Mouse (Mus musculus) MEL (cell line): ENCODE measurements around the gene Smyd3. TPM values are rescaled to one million over a fixed set of nuclear protein-coding genes. Genes with fewer than 3 reads are reported as not detected.

Experiments used
- DNase-seq: peaks from one replicate; pipeline ENCODE4 v3.0.0; 2011; ENCODE audit warnings: low read depth, low spot score
- H3K27ac ChIP-seq: 2 replicates; pipeline ENCODE4 v1.5.1; 2012; ENCODE audit warnings: low read depth, mild to moderate bottlenecking, control low read depth, low read length, moderate library complexity; ENCODE audit not compliant: control insufficient read depth
- H3K27me3 ChIP-seq, 2 experiments: fragments of 150-350 bp in 1 of 2; sonication (generic) in 1 of 2; 2 replicates each; pipeline ENCODE4 v1.6.1; 2012; ENCODE audit warnings: low read length in 2 of 2, mild to moderate bottlenecking in 2 of 2, improper control_type of control experiment in 1 of 2, moderate library complexity in 1 of 2; ENCODE audit not compliant: insufficient read depth in 2 of 2, control insufficient read depth in 1 of 2
- H3K36me3 ChIP-seq, 2 experiments: 2 replicates each; pipeline ENCODE4 v1.6.1; 2012 to 2014; ENCODE audit warnings: low read length in 2 of 2, improper control_type of control experiment in 1 of 2, inconsistent platforms in 1 of 2, mild to moderate bottlenecking in 1 of 2; ENCODE audit not compliant: insufficient read depth in 2 of 2, control insufficient read depth in 1 of 2
- H3K4me1 ChIP-seq, 2 experiments: fragments of 150-350 bp in 1 of 2; sonication (generic) in 1 of 2; 2 replicates each; pipeline ENCODE4 v1.6.1; 2012; ENCODE audit warnings: low read length in 2 of 2, improper control_type of control experiment in 1 of 2, mild to moderate bottlenecking in 1 of 2; ENCODE audit not compliant: insufficient read depth in 2 of 2, control insufficient read depth in 1 of 2
- H3K4me3 ChIP-seq, 2 experiments: fragments of 150-350 bp in 1 of 2; sonication (generic) in 1 of 2; 2 replicates each; pipeline ENCODE4 v1.5.1; 2012; ENCODE audit warnings: low read depth in 2 of 2, low read length in 2 of 2, mild to moderate bottlenecking in 2 of 2, moderate library complexity in 2 of 2, control low read depth in 1 of 2, improper control_type of control experiment in 1 of 2; ENCODE audit not compliant: control insufficient read depth in 1 of 2, insufficient read depth in 1 of 2
- H3K79me2 ChIP-seq: 2 replicates; pipeline ENCODE4 v1.6.1; 2012; ENCODE audit warnings: mild to moderate bottlenecking, low read length, moderate library complexity; ENCODE audit not compliant: control insufficient read depth, poor library complexity, insufficient read depth
- H3K9ac ChIP-seq: 2 replicates; pipeline ENCODE4 v1.6.1; 2012; ENCODE audit warnings: low read depth, mild to moderate bottlenecking, control low read depth, low read length, moderate library complexity; ENCODE audit not compliant: control insufficient read depth, poor library complexity, severe bottlenecking
- H3K9me3 ChIP-seq: fragments of 150-350 bp; sonication (generic); replicated peaks from 2 replicates; pipeline ENCODE4 v1.6.1; 2012; ENCODE audit warnings: mild to moderate bottlenecking, low read length, improper control_type of control experiment, moderate library complexity; ENCODE audit not compliant: insufficient read depth
- BHLHE40 ChIP-seq: IDR thresholded peaks from 2 replicates; pipeline ENCODE4 v1.6.1; 2012; ENCODE audit warnings: low read depth, mild to moderate bottlenecking, inconsistent platforms, low read length, improper control_type of control experiment, borderline replicate concordance
- ELF1 ChIP-seq: IDR thresholded peaks from 2 replicates; pipeline ENCODE4 v1.6.1; 2014; ENCODE audit warnings: low read depth, mild to moderate bottlenecking, inconsistent platforms, low read length, improper control_type of control experiment, moderate library complexity
- EP300 ChIP-seq, 2 experiments: IDR thresholded peaks; 2 replicates each; pipeline ENCODE4 v1.6.1; 2011; ENCODE audit warnings: improper control_type of control experiment in 2 of 2, low read length in 2 of 2, low read depth in 1 of 2, mild to moderate bottlenecking in 1 of 2
- GABPA ChIP-seq: IDR thresholded peaks from 2 replicates; pipeline ENCODE4 v1.6.1; 2012; ENCODE audit warnings: low read depth, mild to moderate bottlenecking, inconsistent platforms, low read length, improper control_type of control experiment, moderate library complexity
- MAX ChIP-seq: IDR thresholded peaks from 2 replicates; pipeline ENCODE4 v1.6.1; 2011; ENCODE audit warnings: low read length, improper control_type of control experiment
- MAZ ChIP-seq: IDR thresholded peaks from 2 replicates; pipeline ENCODE4 v1.6.1; 2012; ENCODE audit warnings: low read depth, mild to moderate bottlenecking, inconsistent platforms, low read length, improper control_type of control experiment
- MEF2A ChIP-seq: IDR thresholded peaks from 2 replicates; pipeline ENCODE4 v1.6.1; 2014; ENCODE audit warnings: low read depth, mild to moderate bottlenecking, inconsistent platforms, low read length, improper control_type of control experiment; ENCODE audit not compliant: poor library complexity, insufficient replicate concordance, severe bottlenecking; ENCODE audit errors: extremely low read depth
- MXI1 ChIP-seq: IDR thresholded peaks from 2 replicates; pipeline ENCODE4 v1.6.1; 2011; ENCODE audit warnings: mild to moderate bottlenecking, low read depth, low read length, improper control_type of control experiment
- MYB ChIP-seq: IDR thresholded peaks from 2 replicates; pipeline ENCODE4 v1.6.1; 2011; ENCODE audit warnings: mild to moderate bottlenecking, low read depth, low read length, improper control_type of control experiment
- MYC ChIP-seq: IDR thresholded peaks from 2 replicates; pipeline ENCODE4 v1.6.1; 2011; ENCODE audit warnings: low read depth, mild to moderate bottlenecking, low read length, improper control_type of control experiment, moderate library complexity
- NELFE ChIP-seq: IDR thresholded peaks from 2 replicates; pipeline ENCODE4 v1.6.1; 2011; ENCODE audit warnings: low read depth, low read length, improper control_type of control experiment
- POLR2A ChIP-seq, 2 experiments: IDR thresholded peaks; 2 replicates each; pipeline ENCODE4 v1.6.1; 2011 to 2012; ENCODE audit warnings: low read length in 2 of 2, mild to moderate bottlenecking in 2 of 2, control low read depth in 1 of 2, improper control_type of control experiment in 1 of 2, low read depth in 1 of 2, moderate library complexity in 1 of 2; ENCODE audit not compliant: control insufficient read depth in 1 of 2, insufficient read depth in 1 of 2, poor library complexity in 1 of 2
- POLR2AphosphoS2 ChIP-seq: IDR thresholded peaks from 2 replicates; pipeline ENCODE4 v1.6.1; 2011; ENCODE audit warnings: low read length, improper control_type of control experiment
- RAD21 ChIP-seq: IDR thresholded peaks from 2 replicates; pipeline ENCODE4 v1.6.1; 2011; ENCODE audit warnings: mild to moderate bottlenecking, low read depth, low read length, improper control_type of control experiment
- SIN3A ChIP-seq: IDR thresholded peaks from 2 replicates; pipeline ENCODE4 v1.6.1; 2012; ENCODE audit warnings: low read length, improper control_type of control experiment, inconsistent platforms
- SMC3 ChIP-seq: IDR thresholded peaks from 2 replicates; pipeline ENCODE4 v1.6.1; 2011; ENCODE audit warnings: low read depth, low read length, improper control_type of control experiment
- TBP ChIP-seq: IDR thresholded peaks from 2 replicates; pipeline ENCODE4 v1.8.0; 2011; ENCODE audit warnings: low read depth, low read length, improper control_type of control experiment
- UBTF ChIP-seq: IDR thresholded peaks from 2 replicates; pipeline ENCODE4 v1.6.1; 2012; ENCODE audit warnings: low read depth, mild to moderate bottlenecking, inconsistent platforms, low read length, improper control_type of control experiment, moderate library complexity, borderline replicate concordance; ENCODE audit not compliant: insufficient read depth
- ZKSCAN1 ChIP-seq: IDR thresholded peaks from 2 replicates; pipeline ENCODE4 v1.6.1; 2012; ENCODE audit warnings: low read depth, mild to moderate bottlenecking, inconsistent platforms, low read length, improper control_type of control experiment, moderate library complexity
- polyA plus RNA-seq, 2 experiments: library from polyadenylated mRNA; stranded (reverse) in 1 of 2; unstranded in 1 of 2; fragments of >175 nt in 1 of 2; fragments of >200 nt in 1 of 2; gene quantifications; 2 replicates each; pipeline versions ENCODE4 v1.2.1 to v1.2.4; 2012; ENCODE audit warnings: low replicate concordance in 2 of 2, low read depth in 1 of 2; ENCODE audit not compliant: insufficient read length in 2 of 2, insufficient read depth in 1 of 2, missing spikeins in 1 of 2
- total RNA-seq: library from RNA; depleted of rRNA; stranded (reverse); fragments of 300-350 nt; gene quantifications from 2 replicates; pipeline ENCODE4 v1.2.3, GENCODE M21; 2012

Gene Smyd3
- total and polyA plus RNA-seq, 3 experiments = 13.3 to 18.2 TPM; not detected in 1

DNA sequence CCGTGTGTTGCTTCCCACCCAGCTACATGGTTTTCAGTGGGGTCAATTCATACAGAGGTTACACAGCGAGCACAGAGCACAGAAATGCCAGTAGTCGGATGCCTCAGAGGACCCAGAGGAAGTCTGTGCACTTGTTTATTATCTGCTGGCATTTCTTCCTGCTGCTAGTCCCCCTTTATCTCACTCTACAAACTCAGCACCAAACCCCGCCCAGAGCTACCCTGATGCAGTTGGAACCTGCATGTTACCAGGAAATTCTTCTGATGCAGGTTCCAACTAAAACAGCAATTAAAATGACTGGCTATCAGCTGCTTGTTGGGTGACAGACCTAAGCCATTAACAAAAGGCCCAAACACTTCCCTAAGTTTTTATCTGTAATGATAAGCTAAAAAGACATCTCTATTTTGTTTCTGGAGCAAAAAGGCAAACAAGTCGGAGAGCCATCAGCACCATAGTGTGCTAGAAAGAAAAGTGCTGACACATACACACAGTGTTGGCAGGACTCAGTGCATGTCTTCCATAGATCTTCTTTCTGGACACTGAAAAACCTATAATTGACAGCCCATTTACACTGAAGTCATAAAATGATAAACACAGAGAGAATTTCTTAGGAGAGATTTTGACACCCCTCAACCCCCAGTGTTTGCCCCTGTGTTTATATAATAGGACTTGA lies 368.2 kb downstream of the Smyd3 start (continued):
- no peak for TF ChIP-seq MXI1

DNA sequence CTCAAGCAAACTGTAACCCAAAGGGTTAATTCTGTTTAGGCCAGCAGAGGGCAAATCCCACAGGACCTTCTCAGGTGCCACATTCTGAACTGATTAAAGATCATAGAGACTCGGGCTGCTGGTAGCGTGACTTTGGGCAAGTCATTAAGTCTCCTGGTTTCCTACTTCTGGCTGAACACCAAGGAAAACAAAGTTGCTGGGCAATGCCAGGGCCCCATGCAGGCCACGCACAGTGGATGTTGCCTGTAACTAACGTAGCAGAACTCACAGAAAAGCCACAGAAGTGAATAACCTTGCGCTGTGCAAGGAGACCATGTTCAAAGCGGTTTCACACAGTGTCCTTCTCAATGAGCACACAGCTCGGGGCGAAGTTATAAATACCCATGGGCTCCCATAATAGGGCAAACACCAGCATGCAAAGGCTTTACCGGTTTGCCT lies 371.1 kb downstream of the Smyd3 start:
- H3K27ac ChIP-seq = no peak overlapping the region
- no peaks in the 10 kb centered on the region for H3K9me3 ChIP-seq
- no peaks in the 10 kb centered on the region for H3K27me3 ChIP-seq
- peaks cover 0 to 14% of the 10 kb centered on the region in 2 experiments; a peak in 2 of 4 replicates for H3K4me1 ChIP-seq
- H3K79me2 ChIP-seq = no peaks in the 10 kb centered on the region
- TF ChIP-seq MXI1 (no peak), GABPA (no peak), UBTF (no peak), TBP (no peak), ELF1 (no peak), MYB (no peak)
- TF ChIP-seq, all 39 proteins: peak for 0
- Histone ChIP-seq H3K4me3 (no peak overlapping the region), H3K36me3 (peaks cover 0 to 11% of the 10 kb centered on the region in 2 experiments; a peak in 1 of 4 replicates), H3K9ac (no peak overlapping the region)
- no peak for DNase-seq

DNA sequence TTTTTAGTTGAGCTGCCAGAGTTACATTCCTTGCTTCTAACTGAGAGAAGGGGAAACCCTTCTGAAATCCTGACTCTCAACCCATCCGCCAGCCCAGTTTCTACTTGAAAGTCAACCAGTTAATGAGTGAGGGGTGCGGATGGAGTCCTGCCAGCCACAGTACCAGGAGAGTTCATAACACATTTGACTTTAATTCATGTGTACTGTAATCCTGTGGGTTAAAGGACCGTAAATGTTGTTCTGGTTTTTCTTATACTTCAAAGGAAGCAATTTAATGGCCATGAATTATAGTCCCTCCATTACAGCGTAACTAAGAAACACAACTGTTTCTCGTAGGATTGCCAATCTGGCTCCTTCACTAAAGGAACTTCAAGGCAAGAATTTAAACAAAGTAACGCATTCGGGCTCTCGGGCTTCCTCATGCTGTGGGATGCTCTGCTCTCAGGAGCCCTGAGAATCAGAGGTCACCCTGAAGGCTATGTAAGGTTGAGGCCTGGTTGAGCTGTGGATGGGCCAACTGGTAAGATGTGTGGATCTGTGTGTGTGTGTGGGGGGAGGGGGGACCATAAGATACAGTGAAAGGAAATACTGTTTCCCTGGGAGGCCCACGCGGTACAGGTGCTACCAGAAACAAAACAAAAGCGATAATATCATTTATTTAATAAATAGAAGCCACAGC lies 374.5 kb downstream of the Smyd3 start:
- no peaks in the 10 kb centered on the region for H3K4me1 ChIP-seq
- DNase-seq = no peak
- no peak overlapping the region for H3K4me3 ChIP-seq
- H3K79me2 ChIP-seq = no peaks in the 10 kb centered on the region
- no peaks in the 10 kb centered on the region for H3K9me3 ChIP-seq
- no peak for TF ChIP-seq BHLHE40
- TF ChIP-seq SIN3A = no peak
- no peak for TF ChIP-seq MAZ
- no peak for TF ChIP-seq SMC3
- TF ChIP-seq UBTF = no peak
- no peak for TF ChIP-seq EP300 (IDR thresholded peaks at IDR 0.05; ENCODE audit: low read depth in 1 of 2, low read length in 2 of 2)
- TF ChIP-seq ZKSCAN1 = no peak
- no peak for TF ChIP-seq POLR2AphosphoS2
- no peak for TF ChIP-seq NELFE
- TF ChIP-seq MEF2A = no peak
- TF ChIP-seq ELF1 = no peak
- no peak for TF ChIP-seq GABPA
- TF ChIP-seq POLR2A (IDR thresholded peaks at IDR 0.05; ENCODE audit: control insufficient read depth in 1 of 2, insufficient read depth in 1 of 2, low read depth in 1 of 2, low read length in 2 of 2, poor library complexity in 1 of 2) = no peak
- no peak for TF ChIP-seq MYC
- no peak for TF ChIP-seq MAX
- no peak for TF ChIP-seq RAD21
- no peaks in the 10 kb centered on the region for H3K27me3 ChIP-seq
- H3K27ac ChIP-seq = no peak overlapping the region
- H3K9ac ChIP-seq = no peak overlapping the region
- no peaks in the 10 kb centered on the region for H3K36me3 ChIP-seq
